Mouse (Mus musculus): ENCODE data around the gene Erbb4. TPM values are rescaled to one million over a fixed set of nuclear protein-coding genes. Genes with fewer than 3 reads are reported as not detected.

Erbb4 gene
- polyA plus RNA-seq, 1 experiment from 2014 or later, result not detected

- Histone ChIP-seq H3K4me3 (ENCODE audit: low read depth, low read length) (no peak overlapping the region), H3K27me3 (replicated peaks; ENCODE audit: control insufficient read depth, insufficient read depth, low read length) (no peaks in the 10 kb centered on the region), H3K4me2 (replicated peaks; ENCODE audit: low read depth) (no peak overlapping the region), H3K9ac (ENCODE audit: low read depth, low read length) (no peak overlapping the region), H3K27ac (ENCODE audit: low read depth, low read length) (no peak overlapping the region), H3K9me3 (ENCODE audit: control insufficient read depth) (no peaks in the 10 kb centered on the region), H3K36me3 (ENCODE audit: control insufficient read depth, insufficient read depth) (no peaks in the 10 kb centered on the region), H3K4me1 (replicated peaks; ENCODE audit: control insufficient read depth, insufficient read depth, low read length) (no peaks in the 10 kb centered on the region)
- WGBS, result 75% methylated on average over 3 of the region's 3 CpGs
- no peak for ATAC-seq
- TF ChIP-seq CTCF (IDR thresholded peaks at IDR 0.05; ENCODE audit: low read depth), result no peak
Measured at GRCm38 (mm10) chr1:68834686-68835085, 273.2 kb downstream of the Erbb4 start.

GRCm38 (mm10) chr1:68832101-68832500, 275.8 kb downstream of the Erbb4 start:
- Histone ChIP-seq H3K4me3 (ENCODE audit: low read depth, low read length) (no peak overlapping the region), H3K4me1 (replicated peaks; ENCODE audit: control insufficient read depth, insufficient read depth, low read length) (no peaks in the 10 kb centered on the region), H3K9ac (ENCODE audit: low read depth, low read length) (no peak overlapping the region), H3K36me3 (ENCODE audit: control insufficient read depth, insufficient read depth) (no peaks in the 10 kb centered on the region), H3K27me3 (replicated peaks; ENCODE audit: control insufficient read depth, insufficient read depth, low read length) (no peaks in the 10 kb centered on the region), H3K4me2 (replicated peaks; ENCODE audit: low read depth) (no peak overlapping the region), H3K9me3 (ENCODE audit: control insufficient read depth) (no peaks in the 10 kb centered on the region), H3K27ac (ENCODE audit: low read depth, low read length) (no peak overlapping the region)
- TF ChIP-seq CTCF (IDR thresholded peaks at IDR 0.05; ENCODE audit: low read depth), result no peak
- ATAC-seq, result no peak

GRCm38 (mm10) chr1:68831575-68831974, 276.3 kb downstream of the Erbb4 start:
- TF ChIP-seq CTCF (IDR thresholded peaks at IDR 0.05; ENCODE audit: low read depth), result no peak
- WGBS, result 67% methylated on average over 1 of the region's 1 CpGs

GRCm38 (mm10) chr1:68830501-68831239, 277.2 kb downstream of the Erbb4 start:
- H3K4me1 ChIP-seq (replicated peaks; ENCODE audit: control insufficient read depth, insufficient read depth, low read length), result no peaks in the 10 kb centered on the region
- 80% methylated on average over 2 of the region's 2 CpGs for WGBS

More at GRCm38 (mm10) chr1:68831575-68831974, 276.3 kb downstream of the Erbb4 start:
- no peak overlapping the region for H3K4me2 ChIP-seq (replicated peaks; ENCODE audit: low read depth)
- H3K4me3 ChIP-seq (ENCODE audit: low read depth, low read length), result no peak overlapping the region
- no peak overlapping the region for H3K27ac ChIP-seq (ENCODE audit: low read depth, low read length)
- H3K4me1 ChIP-seq (replicated peaks; ENCODE audit: control insufficient read depth, insufficient read depth, low read length), result no peaks in the 10 kb centered on the region
- H3K36me3 ChIP-seq (ENCODE audit: control insufficient read depth, insufficient read depth), result no peaks in the 10 kb centered on the region
- H3K27me3 ChIP-seq (replicated peaks; ENCODE audit: control insufficient read depth, insufficient read depth, low read length), result no peaks in the 10 kb centered on the region
- H3K9me3 ChIP-seq (ENCODE audit: control insufficient read depth), result no peaks in the 10 kb centered on the region
- no peak for ATAC-seq
- no peak overlapping the region for H3K9ac ChIP-seq (ENCODE audit: low read depth, low read length)

GRCm38 (mm10) chr1:68823116-68823644, 284.7 kb downstream of the Erbb4 start:
- H3K4me3 ChIP-seq (ENCODE audit: low read depth, low read length), result no peak overlapping the region

More at GRCm38 (mm10) chr1:68830501-68831239, 277.2 kb downstream of the Erbb4 start:
- no peak overlapping the region for H3K9ac ChIP-seq (ENCODE audit: low read depth, low read length)
- H3K4me3 ChIP-seq (ENCODE audit: low read depth, low read length), result no peak overlapping the region
- no peak overlapping the region for H3K4me2 ChIP-seq (replicated peaks; ENCODE audit: low read depth)
- H3K27me3 ChIP-seq (replicated peaks; ENCODE audit: control insufficient read depth, insufficient read depth, low read length), result no peaks in the 10 kb centered on the region
- TF ChIP-seq CTCF (IDR thresholded peaks at IDR 0.05; ENCODE audit: low read depth), result no peak
- no peak for ATAC-seq
- no peaks in the 10 kb centered on the region for H3K36me3 ChIP-seq (ENCODE audit: control insufficient read depth, insufficient read depth)
- H3K27ac ChIP-seq (ENCODE audit: low read depth, low read length), result no peak overlapping the region
- no peaks in the 10 kb centered on the region for H3K9me3 ChIP-seq (ENCODE audit: control insufficient read depth)

GRCm38 (mm10) chr1:68806711-68807110, 301.1 kb downstream of the Erbb4 start:
- Histone ChIP-seq H3K4me3 (ENCODE audit: low read depth, low read length) (no peak overlapping the region), H3K9ac (ENCODE audit: low read depth, low read length) (no peak overlapping the region), H3K9me3 (ENCODE audit: control insufficient read depth) (no peaks in the 10 kb centered on the region), H3K27ac (ENCODE audit: low read depth, low read length) (no peak overlapping the region), H3K36me3 (ENCODE audit: control insufficient read depth, insufficient read depth) (no peaks in the 10 kb centered on the region), H3K4me1 (replicated peaks; ENCODE audit: control insufficient read depth, insufficient read depth, low read length) (no peaks in the 10 kb centered on the region), H3K27me3 (replicated peaks; ENCODE audit: control insufficient read depth, insufficient read depth, low read length) (no peaks in the 10 kb centered on the region), H3K4me2 (replicated peaks; ENCODE audit: low read depth) (no peak overlapping the region)
- ATAC-seq, result no peak
- 62% methylated on average over 2 of the region's 2 CpGs for WGBS
- no peak for TF ChIP-seq CTCF (IDR thresholded peaks at IDR 0.05; ENCODE audit: low read depth)

More at GRCm38 (mm10) chr1:68823116-68823644, 284.7 kb downstream of the Erbb4 start:
- ATAC-seq, result no peak
- Histone ChIP-seq H3K4me2 (replicated peaks; ENCODE audit: low read depth) (no peak overlapping the region), H3K4me1 (replicated peaks; ENCODE audit: control insufficient read depth, insufficient read depth, low read length) (no peaks in the 10 kb centered on the region), H3K9me3 (ENCODE audit: control insufficient read depth) (no peaks in the 10 kb centered on the region), H3K36me3 (ENCODE audit: control insufficient read depth, insufficient read depth) (no peaks in the 10 kb centered on the region), H3K9ac (ENCODE audit: low read depth, low read length) (no peak overlapping the region), H3K27me3 (replicated peaks; ENCODE audit: control insufficient read depth, insufficient read depth, low read length) (no peaks in the 10 kb centered on the region), H3K27ac (ENCODE audit: low read depth, low read length) (no peak overlapping the region)
- TF ChIP-seq CTCF (IDR thresholded peaks at IDR 0.05; ENCODE audit: low read depth), result no peak
- 75% methylated on average over 2 of the region's 2 CpGs for WGBS

All from intestine, postnatal 0 days (tissue).